Mouse (Mus musculus): ENCODE data around the gene Urgcp. TPM values are rescaled to one million over a fixed set of nuclear protein-coding genes. Genes with fewer than 3 reads are reported as not detected.

Urgcp gene
- polyA plus RNA-seq, 1 experiment from 2014 or later: 24.6 TPM

- H3K4me2 ChIP-seq (replicated peaks): no peak overlapping the region
- H3K9ac ChIP-seq: no peak overlapping the region
- no peaks in the 10 kb centered on the region for H3K4me1 ChIP-seq
- no peak for ATAC-seq (ENCODE audit: low FRiP score, low read depth)
- no peaks in the 10 kb centered on the region for H3K27me3 ChIP-seq (replicated peaks)
- H3K4me3 ChIP-seq: no peak overlapping the region
- peaks cover 86% of the 10 kb centered on the region for H3K36me3 ChIP-seq
- H3K9me3 ChIP-seq: no peaks in the 10 kb centered on the region
- H3K27ac ChIP-seq: no peak overlapping the region
- 82% methylated on average over 11 of the region's 11 CpGs for WGBS
Observed at GRCm38 (mm10) chr11:5797371-5797770, 35.2 kb upstream of the Urgcp start.

DNA sequence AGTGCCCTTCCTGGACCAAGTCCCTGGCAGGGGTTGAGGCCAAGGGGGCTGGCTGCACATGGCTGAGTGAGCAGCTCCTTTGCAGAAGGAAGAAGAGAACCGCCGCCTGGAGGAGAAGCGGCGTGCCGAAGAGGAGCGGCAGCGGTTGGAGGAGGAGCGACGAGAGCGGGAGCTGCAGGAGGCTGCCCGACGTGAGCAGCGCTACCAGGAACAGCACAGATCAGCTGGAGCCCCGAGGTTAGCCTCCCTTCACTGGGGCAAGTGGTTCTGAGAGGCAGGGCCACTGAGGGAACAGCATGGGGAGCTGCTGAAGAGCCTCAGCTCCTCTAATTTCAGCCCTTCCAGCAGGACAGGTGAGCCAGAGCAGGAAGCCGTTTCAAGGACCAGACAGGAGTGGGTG, 34.8 kb upstream of the Urgcp start:
- H3K4me1 ChIP-seq: no peaks in the 10 kb centered on the region
- H3K4me3 ChIP-seq: no peak overlapping the region
- no peaks in the 10 kb centered on the region for H3K9me3 ChIP-seq
- peaks cover 91% of the 10 kb centered on the region for H3K36me3 ChIP-seq
- H3K9ac ChIP-seq: no peak overlapping the region
- no peak for ATAC-seq (ENCODE audit: low FRiP score, low read depth)
- H3K4me2 ChIP-seq (replicated peaks): no peak overlapping the region
- 89% methylated on average over 15 of the region's 15 CpGs for WGBS
- H3K27ac ChIP-seq: no peak overlapping the region
- no peaks in the 10 kb centered on the region for H3K27me3 ChIP-seq (replicated peaks)

GRCm38 (mm10) chr11:5795706-5796105, 33.5 kb upstream of the Urgcp start:
- Histone ChIP-seq H3K36me3 (peaks cover 88% of the 10 kb centered on the region), H3K9me3 (no peaks in the 10 kb centered on the region), H3K27ac (no peak overlapping the region), H3K4me3 (no peak overlapping the region), H3K9ac (no peak overlapping the region), H3K4me1 (no peaks in the 10 kb centered on the region), H3K27me3 (replicated peaks) (no peaks in the 10 kb centered on the region), H3K4me2 (replicated peaks) (no peak overlapping the region)
- no peak for ATAC-seq (ENCODE audit: low FRiP score, low read depth)
- WGBS: 91% methylated on average over 7 of the region's 7 CpGs

GRCm38 (mm10) chr11:5795290-5795689, 33.1 kb upstream of the Urgcp start:
- peaks cover 84% of the 10 kb centered on the region for H3K36me3 ChIP-seq
- H3K4me3 ChIP-seq: no peak overlapping the region
- no peak for ATAC-seq (ENCODE audit: low FRiP score, low read depth)
- no peaks in the 10 kb centered on the region for H3K9me3 ChIP-seq
- H3K27me3 ChIP-seq (replicated peaks): no peaks in the 10 kb centered on the region
- H3K27ac ChIP-seq: no peak overlapping the region
- WGBS: 93% methylated on average over 9 of the region's 9 CpGs
- H3K4me1 ChIP-seq: no peaks in the 10 kb centered on the region
- no peak overlapping the region for H3K4me2 ChIP-seq (replicated peaks)
- H3K9ac ChIP-seq: no peak overlapping the region

- H3K4me3 ChIP-seq: no peak overlapping the region
- no peak overlapping the region for H3K9ac ChIP-seq
- peaks cover 38% of the 10 kb centered on the region for H3K36me3 ChIP-seq
- peaks cover 20% of the 10 kb centered on the region for H3K4me1 ChIP-seq
- no peak overlapping the region for H3K27ac ChIP-seq
- ATAC-seq (ENCODE audit: low FRiP score, low read depth): no peak
- 90% methylated on average over 1 of the region's 1 CpGs for WGBS
- H3K27me3 ChIP-seq (replicated peaks): no peaks in the 10 kb centered on the region
- no peaks in the 10 kb centered on the region for H3K9me3 ChIP-seq
- H3K4me2 ChIP-seq (replicated peaks): no peak overlapping the region
Observed at GRCm38 (mm10) chr11:5790431-5790830, 28.3 kb upstream of the Urgcp start.

- no peaks in the 10 kb centered on the region for H3K9me3 ChIP-seq
- H3K27ac ChIP-seq: no peak overlapping the region
- H3K36me3 ChIP-seq: peaks cover 32% of the 10 kb centered on the region
- no peak for ATAC-seq (ENCODE audit: low FRiP score, low read depth)
- no peak overlapping the region for H3K4me3 ChIP-seq
- WGBS: 90% methylated on average over 3 of the region's 3 CpGs
- peak overlapping the region; percentile 74 for H3K4me2 ChIP-seq (replicated peaks)
- H3K27me3 ChIP-seq (replicated peaks): no peaks in the 10 kb centered on the region
- peaks cover 20% of the 10 kb centered on the region for H3K4me1 ChIP-seq
- H3K9ac ChIP-seq: peak overlapping the region; percentile 84; the same call in 1 of the 2 replicates
Observed at GRCm38 (mm10) chr11:5789754-5790333, 27.7 kb upstream of the Urgcp start.

GRCm38 (mm10) chr11:5789071-5789753, 27.0 kb upstream of the Urgcp start:
- WGBS: 75% methylated on average over 6 of the region's 6 CpGs
- Histone ChIP-seq H3K4me2 (replicated peaks) (peak overlapping the region; percentile 74), H3K36me3 (peaks cover 26% of the 10 kb centered on the region), H3K9ac (peak overlapping the region; percentile 84), H3K27me3 (replicated peaks) (no peaks in the 10 kb centered on the region), H3K4me3 (peak overlapping the region; percentile 85), H3K4me1 (peaks cover 20% of the 10 kb centered on the region), H3K27ac (no peak overlapping the region), H3K9me3 (no peaks in the 10 kb centered on the region)
- ATAC-seq (ENCODE audit: low FRiP score, low read depth): no peak

DNA sequence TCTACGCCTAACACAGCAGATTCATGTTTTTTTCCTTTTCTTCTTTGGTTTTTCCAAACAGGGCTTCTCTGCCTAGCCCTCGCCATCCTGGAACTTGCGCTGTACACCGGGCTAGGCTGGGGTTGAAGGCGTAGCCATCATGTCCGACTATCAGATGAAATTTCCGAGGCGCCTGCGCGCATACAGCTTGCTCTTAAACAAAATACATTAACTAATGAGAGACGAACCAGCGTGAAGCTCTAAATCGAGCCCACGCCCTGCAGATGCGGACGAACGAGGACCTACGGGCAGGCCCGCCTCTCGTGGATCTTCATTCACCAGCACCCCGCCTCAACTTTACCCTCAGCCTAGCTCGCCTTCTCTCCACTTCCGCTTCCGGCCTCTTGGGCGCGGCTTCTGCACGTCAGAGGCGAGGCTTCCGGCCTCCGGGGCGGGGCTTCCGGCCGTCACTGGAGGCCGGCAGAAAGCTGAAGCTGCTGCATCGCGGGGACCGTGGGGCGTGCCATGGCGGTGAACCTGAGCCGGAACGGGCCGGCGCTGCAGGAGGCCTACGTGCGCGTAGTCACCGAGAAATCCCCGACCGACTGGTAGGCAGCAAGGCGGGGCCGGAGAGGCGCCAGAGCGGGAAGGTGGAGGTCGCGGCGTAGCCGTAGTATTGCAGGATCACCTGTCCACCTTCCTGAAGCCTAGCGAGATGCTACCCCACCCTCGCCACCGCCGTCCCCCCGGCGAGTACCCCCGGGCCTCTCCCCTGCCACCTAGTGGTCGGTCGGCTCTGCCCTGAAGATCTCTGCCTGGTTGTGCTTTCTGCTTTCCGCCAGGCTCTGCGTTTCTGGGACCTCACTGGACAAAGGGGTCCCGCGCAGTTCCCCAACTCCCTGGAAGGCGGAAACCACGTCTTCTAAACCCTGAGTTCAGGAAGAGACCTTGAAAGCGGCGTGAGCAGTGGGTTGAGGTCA, 26.2 kb upstream of the Urgcp start, which contains the start of gene Dbnl:
TSS of gene Dbnl (plus strand) at position 433 of the 959 bp plus-strand sequence.
- Histone ChIP-seq H3K27me3 (replicated peaks) (no peaks in the 10 kb centered on the region), H3K4me3 (peak within 1 kb of the TSS; percentile 85), H3K36me3 (peaks cover 17% of the 10 kb centered on the region), H3K9ac (peak within 1 kb of the TSS; percentile 84), H3K9me3 (no peaks in the 10 kb centered on the region), H3K27ac (peak within 1 kb of the TSS; percentile 60), H3K4me1 (peaks cover 20% of the 10 kb centered on the region), H3K4me2 (replicated peaks) (peak within 1 kb of the TSS; percentile 74)
- under 1% methylated on average over 74 of the region's 74 CpGs for WGBS
- ATAC-seq (ENCODE audit: low FRiP score, low read depth): peak; percentile 97

DNA sequence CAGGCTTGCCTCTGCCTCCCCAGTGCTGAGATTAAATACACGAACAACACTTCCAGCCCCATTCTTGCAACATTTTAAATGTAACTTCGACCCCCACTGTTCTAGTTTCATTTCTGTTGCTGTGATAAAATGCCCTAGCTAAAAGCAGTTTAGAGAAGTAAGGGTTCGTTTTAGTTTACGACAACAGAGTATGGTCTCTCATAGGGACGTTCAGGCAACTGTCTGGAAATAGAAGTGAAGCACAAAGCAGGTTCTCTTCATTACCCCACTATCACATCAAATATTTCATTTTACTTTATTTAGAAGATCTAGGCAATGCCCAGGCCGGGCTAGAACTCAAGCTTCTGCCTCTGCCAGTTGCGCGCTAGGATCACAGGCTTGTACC, 25.5 kb upstream of the Urgcp start:
- no peak for ATAC-seq (ENCODE audit: low FRiP score, low read depth)
- peaks cover 20% of the 10 kb centered on the region for H3K4me1 ChIP-seq
- peak overlapping the region; percentile 74 for H3K4me2 ChIP-seq (replicated peaks)
- H3K27me3 ChIP-seq (replicated peaks): no peaks in the 10 kb centered on the region
- H3K9me3 ChIP-seq: no peaks in the 10 kb centered on the region
- H3K36me3 ChIP-seq: peaks cover 12% of the 10 kb centered on the region
- H3K9ac ChIP-seq: peak overlapping the region; percentile 84
- 36% methylated on average over 8 of the region's 8 CpGs for WGBS
- peak overlapping the region; percentile 85 for H3K4me3 ChIP-seq
- no peak overlapping the region for H3K27ac ChIP-seq

- H3K4me3 ChIP-seq: no peak overlapping the region
- ATAC-seq (ENCODE audit: low FRiP score, low read depth): no peak
Observed at GRCm38 (mm10) chr11:5785732-5786131, 23.6 kb upstream of the Urgcp start.

GRCm38 (mm10) chr11:5782199-5782944, 20.2 kb upstream of the Urgcp start:
- WGBS: 75% methylated on average over 8 of the region's 8 CpGs
- H3K4me2 ChIP-seq (replicated peaks): no peak overlapping the region
- peaks cover 4% of the 10 kb centered on the region for H3K4me1 ChIP-seq
- H3K4me3 ChIP-seq: no peak overlapping the region
- no peak overlapping the region for H3K9ac ChIP-seq
- H3K36me3 ChIP-seq: peaks cover 7% of the 10 kb centered on the region; the same call in 1 of the 2 replicates
- no peak overlapping the region for H3K27ac ChIP-seq
- no peak for ATAC-seq (ENCODE audit: low FRiP score, low read depth)
- H3K9me3 ChIP-seq: no peaks in the 10 kb centered on the region
- H3K27me3 ChIP-seq (replicated peaks): no peaks in the 10 kb centered on the region

More at GRCm38 (mm10) chr11:5785732-5786131, 23.6 kb upstream of the Urgcp start:
- Histone ChIP-seq H3K36me3 (peaks cover 3% of the 10 kb centered on the region), H3K27ac (no peak overlapping the region), H3K4me1 (peaks cover 20% of the 10 kb centered on the region), H3K9me3 (no peaks in the 10 kb centered on the region), H3K27me3 (replicated peaks) (no peaks in the 10 kb centered on the region), H3K4me2 (replicated peaks) (no peak overlapping the region), H3K9ac (no peak overlapping the region)

All from neural tube, embryonic 12.5 days (tissue).